Mouse (Mus musculus) MEL (cell line): ENCODE measurements around the gene Dhx35. TPM values are rescaled to one million over a fixed set of nuclear protein-coding genes. Genes with fewer than 3 reads are reported as not detected.

Experiments
- DNase-seq: peaks from one replicate; pipeline ENCODE4 v3.0.0; 2011; ENCODE audit warnings: low read depth, low spot score
- H3K27ac ChIP-seq: 2 replicates; pipeline ENCODE4 v1.5.1; 2012; ENCODE audit warnings: low read depth, mild to moderate bottlenecking, control low read depth, low read length, moderate library complexity; ENCODE audit not compliant: control insufficient read depth
- H3K27me3 ChIP-seq, 2 experiments: fragments of 150-350 bp in 1 of 2; sonication (generic) in 1 of 2; 2 replicates each; pipeline ENCODE4 v1.6.1; 2012; ENCODE audit warnings: low read length in 2 of 2, mild to moderate bottlenecking in 2 of 2, improper control_type of control experiment in 1 of 2, moderate library complexity in 1 of 2; ENCODE audit not compliant: insufficient read depth in 2 of 2, control insufficient read depth in 1 of 2
- H3K36me3 ChIP-seq, 2 experiments: 2 replicates each; pipeline ENCODE4 v1.6.1; 2012 to 2014; ENCODE audit warnings: low read length in 2 of 2, improper control_type of control experiment in 1 of 2, inconsistent platforms in 1 of 2, mild to moderate bottlenecking in 1 of 2; ENCODE audit not compliant: insufficient read depth in 2 of 2, control insufficient read depth in 1 of 2
- H3K4me1 ChIP-seq, 2 experiments: fragments of 150-350 bp in 1 of 2; sonication (generic) in 1 of 2; 2 replicates each; pipeline ENCODE4 v1.6.1; 2012; ENCODE audit warnings: low read length in 2 of 2, improper control_type of control experiment in 1 of 2, mild to moderate bottlenecking in 1 of 2; ENCODE audit not compliant: insufficient read depth in 2 of 2, control insufficient read depth in 1 of 2
- H3K4me3 ChIP-seq, 2 experiments: fragments of 150-350 bp in 1 of 2; sonication (generic) in 1 of 2; 2 replicates each; pipeline ENCODE4 v1.5.1; 2012; ENCODE audit warnings: low read depth in 2 of 2, low read length in 2 of 2, mild to moderate bottlenecking in 2 of 2, moderate library complexity in 2 of 2, control low read depth in 1 of 2, improper control_type of control experiment in 1 of 2; ENCODE audit not compliant: control insufficient read depth in 1 of 2, insufficient read depth in 1 of 2
- H3K79me2 ChIP-seq: 2 replicates; pipeline ENCODE4 v1.6.1; 2012; ENCODE audit warnings: mild to moderate bottlenecking, low read length, moderate library complexity; ENCODE audit not compliant: control insufficient read depth, poor library complexity, insufficient read depth
- H3K9ac ChIP-seq: 2 replicates; pipeline ENCODE4 v1.6.1; 2012; ENCODE audit warnings: low read depth, mild to moderate bottlenecking, control low read depth, low read length, moderate library complexity; ENCODE audit not compliant: control insufficient read depth, poor library complexity, severe bottlenecking
- H3K9me3 ChIP-seq: fragments of 150-350 bp; sonication (generic); replicated peaks from 2 replicates; pipeline ENCODE4 v1.6.1; 2012; ENCODE audit warnings: mild to moderate bottlenecking, low read length, improper control_type of control experiment, moderate library complexity; ENCODE audit not compliant: insufficient read depth
- BHLHE40 ChIP-seq: IDR thresholded peaks from 2 replicates; pipeline ENCODE4 v1.6.1; 2012; ENCODE audit warnings: low read depth, mild to moderate bottlenecking, inconsistent platforms, low read length, improper control_type of control experiment, borderline replicate concordance
- CHD1 ChIP-seq: IDR thresholded peaks from 2 replicates; pipeline ENCODE4 v1.6.1; 2012; ENCODE audit warnings: low read depth, mild to moderate bottlenecking, inconsistent platforms, low read length, improper control_type of control experiment
- CHD2 ChIP-seq: IDR thresholded peaks from 2 replicates; pipeline ENCODE4 v1.6.1; 2011; ENCODE audit warnings: low read length, improper control_type of control experiment
- CTCF ChIP-seq, 3 experiments: IDR thresholded peaks in 2 of 3; conservative IDR thresholded peaks in 1 of 3; 2 replicates each; pipeline ENCODE4 v1.5.1; 2011 to 2012; ENCODE audit warnings: low read length in 3 of 3, low read depth in 2 of 3, mild to moderate bottlenecking in 2 of 3, improper control_type of control experiment in 1 of 3, inconsistent platforms in 1 of 3, mixed read lengths in 1 of 3, moderate library complexity in 1 of 3; ENCODE audit not compliant: control insufficient read depth in 1 of 3, insufficient read depth in 1 of 3, poor library complexity in 1 of 3, severe bottlenecking in 1 of 3
- E2F4 ChIP-seq: IDR thresholded peaks from 2 replicates; pipeline ENCODE4 v1.6.1; 2011; ENCODE audit warnings: low read depth, low read length, improper control_type of control experiment, borderline replicate concordance
- ETS1 ChIP-seq: IDR thresholded peaks from 2 replicates; pipeline ENCODE4 v1.6.1; 2012; ENCODE audit warnings: low read depth, mild to moderate bottlenecking, inconsistent platforms, low read length, improper control_type of control experiment, moderate library complexity
- GABPA ChIP-seq: IDR thresholded peaks from 2 replicates; pipeline ENCODE4 v1.6.1; 2012; ENCODE audit warnings: low read depth, mild to moderate bottlenecking, inconsistent platforms, low read length, improper control_type of control experiment, moderate library complexity
- HCFC1 ChIP-seq: IDR thresholded peaks from 2 replicates; pipeline ENCODE4 v1.6.1; 2012; ENCODE audit warnings: low read depth, mild to moderate bottlenecking, inconsistent platforms, low read length, improper control_type of control experiment, moderate library complexity
- JUND ChIP-seq: IDR thresholded peaks from 2 replicates; pipeline ENCODE4 v1.6.1; 2011; ENCODE audit warnings: low read depth, mild to moderate bottlenecking, improper control_type of control experiment, low read length
- KAT2A ChIP-seq: conservative IDR thresholded peaks from 2 replicates; pipeline ENCODE4 v1.6.1; 2012; ENCODE audit warnings: low read depth, low read length, improper control_type of control experiment, inconsistent platforms
- MAFK ChIP-seq: IDR thresholded peaks from 2 replicates; pipeline ENCODE4 v1.6.1; 2011; ENCODE audit warnings: low read depth, mild to moderate bottlenecking, low read length, improper control_type of control experiment, borderline replicate concordance
- MAX ChIP-seq: IDR thresholded peaks from 2 replicates; pipeline ENCODE4 v1.6.1; 2011; ENCODE audit warnings: low read length, improper control_type of control experiment
- MEF2A ChIP-seq: IDR thresholded peaks from 2 replicates; pipeline ENCODE4 v1.6.1; 2014; ENCODE audit warnings: low read depth, mild to moderate bottlenecking, inconsistent platforms, low read length, improper control_type of control experiment; ENCODE audit not compliant: poor library complexity, insufficient replicate concordance, severe bottlenecking; ENCODE audit errors: extremely low read depth
- MXI1 ChIP-seq: IDR thresholded peaks from 2 replicates; pipeline ENCODE4 v1.6.1; 2011; ENCODE audit warnings: mild to moderate bottlenecking, low read depth, low read length, improper control_type of control experiment
- MYB ChIP-seq: IDR thresholded peaks from 2 replicates; pipeline ENCODE4 v1.6.1; 2011; ENCODE audit warnings: mild to moderate bottlenecking, low read depth, low read length, improper control_type of control experiment
- MYC ChIP-seq: IDR thresholded peaks from 2 replicates; pipeline ENCODE4 v1.6.1; 2011; ENCODE audit warnings: low read depth, mild to moderate bottlenecking, low read length, improper control_type of control experiment, moderate library complexity
- POLR2A ChIP-seq, 2 experiments: IDR thresholded peaks; 2 replicates each; pipeline ENCODE4 v1.6.1; 2011 to 2012; ENCODE audit warnings: low read length in 2 of 2, mild to moderate bottlenecking in 2 of 2, control low read depth in 1 of 2, improper control_type of control experiment in 1 of 2, low read depth in 1 of 2, moderate library complexity in 1 of 2; ENCODE audit not compliant: control insufficient read depth in 1 of 2, insufficient read depth in 1 of 2, poor library complexity in 1 of 2
- POLR2AphosphoS5 ChIP-seq: IDR thresholded peaks from 2 replicates; pipeline ENCODE4 v1.6.1; 2012; ENCODE audit warnings: low read depth, borderline replicate concordance, mild to moderate bottlenecking, inconsistent platforms, low read length, moderate library complexity, mixed read lengths
- RAD21 ChIP-seq: IDR thresholded peaks from 2 replicates; pipeline ENCODE4 v1.6.1; 2011; ENCODE audit warnings: mild to moderate bottlenecking, low read depth, low read length, improper control_type of control experiment
- RCOR1 ChIP-seq: IDR thresholded peaks from 2 replicates; pipeline ENCODE4 v1.6.1; 2012; ENCODE audit warnings: low read depth, mild to moderate bottlenecking, inconsistent platforms, low read length, improper control_type of control experiment
- SMC3 ChIP-seq: IDR thresholded peaks from 2 replicates; pipeline ENCODE4 v1.6.1; 2011; ENCODE audit warnings: low read depth, low read length, improper control_type of control experiment
- TBP ChIP-seq: IDR thresholded peaks from 2 replicates; pipeline ENCODE4 v1.8.0; 2011; ENCODE audit warnings: low read depth, low read length, improper control_type of control experiment
- TCF12 ChIP-seq: IDR thresholded peaks from 2 replicates; pipeline ENCODE4 v1.6.1; 2014; ENCODE audit warnings: low read depth, mild to moderate bottlenecking, inconsistent platforms, low read length, improper control_type of control experiment, moderate library complexity
- UBTF ChIP-seq: IDR thresholded peaks from 2 replicates; pipeline ENCODE4 v1.6.1; 2012; ENCODE audit warnings: low read depth, mild to moderate bottlenecking, inconsistent platforms, low read length, improper control_type of control experiment, moderate library complexity, borderline replicate concordance; ENCODE audit not compliant: insufficient read depth
- USF2 ChIP-seq, 2 experiments: IDR thresholded peaks; 2 replicates each; pipeline ENCODE4 v1.6.1; 2011 to 2012; ENCODE audit warnings: improper control_type of control experiment in 2 of 2, low read length in 2 of 2, borderline replicate concordance in 1 of 2, inconsistent platforms in 1 of 2, low read depth in 1 of 2, mild to moderate bottlenecking in 1 of 2; ENCODE audit not compliant: insufficient read depth in 1 of 2
- ZC3H11A ChIP-seq: IDR thresholded peaks from 2 replicates; pipeline ENCODE4 v1.6.1; 2012; ENCODE audit warnings: low read depth, mild to moderate bottlenecking, inconsistent platforms, low read length, improper control_type of control experiment
- ZKSCAN1 ChIP-seq: IDR thresholded peaks from 2 replicates; pipeline ENCODE4 v1.6.1; 2012; ENCODE audit warnings: low read depth, mild to moderate bottlenecking, inconsistent platforms, low read length, improper control_type of control experiment, moderate library complexity
- polyA plus RNA-seq, 2 experiments: library from polyadenylated mRNA; stranded (reverse) in 1 of 2; unstranded in 1 of 2; fragments of >175 nt in 1 of 2; fragments of >200 nt in 1 of 2; gene quantifications; 2 replicates each; pipeline versions ENCODE4 v1.2.1 to v1.2.4; 2012; ENCODE audit warnings: low replicate concordance in 2 of 2, low read depth in 1 of 2; ENCODE audit not compliant: insufficient read length in 2 of 2, insufficient read depth in 1 of 2, missing spikeins in 1 of 2
- total RNA-seq: library from RNA; depleted of rRNA; stranded (reverse); fragments of 300-350 nt; gene quantifications from 2 replicates; pipeline ENCODE4 v1.2.3, GENCODE M21; 2012

Dhx35 gene
- total and polyA plus RNA-seq, 3 experiments: 18.5 to 23.6 TPM; not detected in 1

DNA sequence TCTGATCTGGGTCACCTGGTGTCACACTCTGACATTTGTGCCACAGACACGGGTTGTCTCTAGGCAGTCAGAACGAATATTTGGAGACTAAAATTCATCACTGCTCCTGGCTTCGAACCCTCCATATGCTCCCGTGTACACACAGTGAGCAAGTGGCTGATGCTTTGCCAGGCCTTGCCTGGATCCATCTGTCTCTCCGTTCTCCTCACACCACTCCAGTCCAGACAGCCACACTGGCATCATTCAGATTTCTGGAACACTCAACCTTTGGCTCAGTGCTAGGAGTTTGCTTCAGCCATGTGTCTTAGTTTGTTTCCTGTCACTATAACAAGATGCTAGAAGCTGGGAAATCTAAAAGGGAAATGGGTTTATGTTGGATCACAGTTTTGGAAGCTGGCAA is 93.9 kb downstream of the Dhx35 start:
- H3K9ac ChIP-seq: no peak overlapping the region
- H3K36me3 ChIP-seq: no peaks in the 10 kb centered on the region
- no peak overlapping the region for H3K27ac ChIP-seq
- no peaks in the 10 kb centered on the region for H3K4me1 ChIP-seq
- no peak for DNase-seq
- TF ChIP-seq CHD1 (no peak), HCFC1 (no peak), CHD2 (no peak), BHLHE40 (no peak), RAD21 (no peak), TBP (no peak), E2F4 (no peak), GABPA (no peak), MAX (no peak), JUND (no peak), MEF2A (no peak), TCF12 (no peak), CTCF (IDR thresholded peaks at IDR 0.05 in 2 of 3, conservative IDR thresholded peaks at IDR 0.05 in 1 of 3; ENCODE audit: control insufficient read depth in 1 of 3, insufficient read depth in 1 of 3, low read depth in 2 of 3, low read length in 3 of 3, poor library complexity in 1 of 3, severe bottlenecking in 1 of 3) (no peak), USF2 (IDR thresholded peaks at IDR 0.05; ENCODE audit: borderline replicate concordance in 1 of 2, insufficient read depth in 1 of 2, low read depth in 1 of 2, low read length in 2 of 2) (no peak), SMC3 (no peak), KAT2A (no peak), MXI1 (no peak), POLR2AphosphoS5 (no peak), ZC3H11A (no peak), RCOR1 (no peak)
- no peak overlapping the region for H3K4me3 ChIP-seq
- H3K27me3 ChIP-seq: no peaks in the 10 kb centered on the region
- H3K9me3 ChIP-seq: no peaks in the 10 kb centered on the region
- H3K79me2 ChIP-seq: no peaks in the 10 kb centered on the region

GRCm38 (mm10) chr2:158889201-158889600 is 94.6 kb downstream of the Dhx35 start:
- no peaks in the 10 kb centered on the region for H3K27me3 ChIP-seq
- no peak overlapping the region for H3K27ac ChIP-seq
- H3K9me3 ChIP-seq: no peaks in the 10 kb centered on the region
- DNase-seq: no peak
- H3K36me3 ChIP-seq: no peaks in the 10 kb centered on the region
- TF ChIP-seq UBTF (no peak), MYB (no peak), GABPA (no peak), MAFK (no peak), POLR2A (IDR thresholded peaks at IDR 0.05; ENCODE audit: control insufficient read depth in 1 of 2, insufficient read depth in 1 of 2, low read depth in 1 of 2, low read length in 2 of 2, poor library complexity in 1 of 2) (no peak), ETS1 (no peak), ZKSCAN1 (no peak), HCFC1 (no peak), MYC (no peak), CHD1 (no peak), MEF2A (no peak)
- no peak overlapping the region for H3K9ac ChIP-seq
- H3K4me3 ChIP-seq: no peak overlapping the region
- no peaks in the 10 kb centered on the region for H3K4me1 ChIP-seq
- no peaks in the 10 kb centered on the region for H3K79me2 ChIP-seq
